Mouse (Mus musculus) retina, postnatal 1 day (tissue): Measurements from ENCODE around the gene Rufy1.
"Not testable (repeated sequence)": the region's sequence is repeated elsewhere in the genome, so short reads cannot be mapped to it uniquely, and the experiment has no call there.

Experiments used
- DNase-seq: peaks from one replicate; pipeline ENCODE4 v3.0.0-alpha.2; 2012

Gene Rufy1

GRCm38 (mm10) chr11:50430277-50431133 is at the start of gene Rufy1:
TSS of gene Rufy1 (minus strand) at chr11:50431125.
- peak; percentile 90 for DNase-seq

- no peak for DNase-seq
Measured at GRCm38 (mm10) chr11:50478072-50478471, 47.1 kb upstream of the Rufy1 start.

- DNase-seq: no peak
Measured at GRCm38 (mm10) chr11:50477486-50478070, 46.7 kb upstream of the Rufy1 start.

- peak; percentile 59 for DNase-seq
Measured at GRCm38 (mm10) chr11:50476971-50477370, 46.0 kb upstream of the Rufy1 start.

GRCm38 (mm10) chr11:50473933-50474332 is 43.0 kb upstream of the Rufy1 start:
- no peak for DNase-seq

GRCm38 (mm10) chr11:50472161-50472939 is 41.4 kb upstream of the Rufy1 start:
- DNase-seq: no peak

GRCm38 (mm10) chr11:50461481-50461880 is 30.6 kb upstream of the Rufy1 start:
- DNase-seq: no peak

GRCm38 (mm10) chr11:50459250-50459649 is 28.3 kb upstream of the Rufy1 start:
- no peak for DNase-seq

GRCm38 (mm10) chr11:50457111-50457911 is 26.4 kb upstream of the Rufy1 start:
- peak; percentile 23 for DNase-seq

GRCm38 (mm10) chr11:50456455-50456854 is 25.5 kb upstream of the Rufy1 start:
- DNase-seq: no peak

GRCm38 (mm10) chr11:50454934-50455333 is 24.0 kb upstream of the Rufy1 start:
- no peak for DNase-seq

GRCm38 (mm10) chr11:50450236-50450635 is 19.3 kb upstream of the Rufy1 start:
- no peak for DNase-seq

- DNase-seq: not testable (repeated sequence)
Measured at GRCm38 (mm10) chr11:50448163-50448562, 17.2 kb upstream of the Rufy1 start.

GRCm38 (mm10) chr11:50443259-50444065 is 12.5 kb upstream of the Rufy1 start:
- DNase-seq: peak; percentile 66

GRCm38 (mm10) chr11:50441637-50442036 is 10.7 kb upstream of the Rufy1 start:
- no peak for DNase-seq

GRCm38 (mm10) chr11:50440691-50441090 is 9.8 kb upstream of the Rufy1 start:
- no peak for DNase-seq

GRCm38 (mm10) chr11:50439857-50440256 is 8.9 kb upstream of the Rufy1 start:
- no peak for DNase-seq

GRCm38 (mm10) chr11:50432896-50433295 is 2.0 kb upstream of the Rufy1 start:
- no peak for DNase-seq

- no peak for DNase-seq
Measured at GRCm38 (mm10) chr11:50432069-50432440, 1.1 kb upstream of the Rufy1 start.

GRCm38 (mm10) chr11:50431134-50432068 is 476 bp upstream of the Rufy1 start:
- DNase-seq: peak; percentile 40

- DNase-seq: no peak
Measured at GRCm38 (mm10) chr11:50426056-50426455, 4.9 kb downstream of the Rufy1 start.
